Mouse (Mus musculus) layer of hippocampus, adult 2 months (tissue): Measurements from ENCODE around the gene Pa2g4. TPM values are rescaled to one million over a fixed set of nuclear protein-coding genes. Genes with fewer than 3 reads are reported as not detected.
"Not testable (repeated sequence)": the region's sequence is repeated elsewhere in the genome, so short reads cannot be mapped to it uniquely, and the experiment has no call there.

Experiments
- DNase-seq, 2 experiments: peaks; one replicate each; pipeline ENCODE4 v3.0.0; 2022; ENCODE audit warnings: low spot score in 2 of 2
- H3K27ac ChIP-seq: fragments of 200-600 bp; 2 replicates; pipeline ENCODE4 v1.8.1; 2022
- H3K4me3 ChIP-seq: fragments of 200-600 bp; 2 replicates; pipeline ENCODE4 v1.8.1; 2022; ENCODE audit warnings: mild to moderate bottlenecking
- CTCF ChIP-seq: fragments of 200-600 bp; conservative IDR thresholded peaks from 2 replicates; pipeline ENCODE4 v1.8.1; 2022; ENCODE audit warnings: antibody characterized with exemption, mild to moderate bottlenecking, moderate library complexity
- long read RNA-seq, 2 experiments: library from polyadenylated mRNA; stranded (forward); transcript quantifications; one replicate each; pipeline ENCODE4 v2.0.0; 2021; ENCODE audit warnings: borderline mapping rate in 2 of 2
- total RNA-seq, 2 experiments: library from RNA; stranded (reverse); gene quantifications; 2 replicates each; pipeline ENCODE4 v1.2.3; 2021

Pa2g4 gene
- 10 to 100 TPM; 61.4 to 64.4 TPM for total RNA-seq
- long read RNA-seq, experiment 1, transcript Pa2g4-201 (12 exons, 2,432 nt), result major isoform, 28 of 30 reads
- long read RNA-seq, experiment 1, partial matches to known transcripts, result 1 of 30 reads
- long read RNA-seq, experiment 1, other reads (novel, unspliced or antisense), result 1 of 30 reads
- long read RNA-seq, experiment 2, transcript Pa2g4-201 (12 exons, 2,432 nt), result major isoform, 36 of 43 reads
- long read RNA-seq, experiment 2, partial matches to known transcripts, result 4 of 43 reads
- long read RNA-seq, experiment 2, other reads (novel, unspliced or antisense), result 3 of 43 reads

DNA sequence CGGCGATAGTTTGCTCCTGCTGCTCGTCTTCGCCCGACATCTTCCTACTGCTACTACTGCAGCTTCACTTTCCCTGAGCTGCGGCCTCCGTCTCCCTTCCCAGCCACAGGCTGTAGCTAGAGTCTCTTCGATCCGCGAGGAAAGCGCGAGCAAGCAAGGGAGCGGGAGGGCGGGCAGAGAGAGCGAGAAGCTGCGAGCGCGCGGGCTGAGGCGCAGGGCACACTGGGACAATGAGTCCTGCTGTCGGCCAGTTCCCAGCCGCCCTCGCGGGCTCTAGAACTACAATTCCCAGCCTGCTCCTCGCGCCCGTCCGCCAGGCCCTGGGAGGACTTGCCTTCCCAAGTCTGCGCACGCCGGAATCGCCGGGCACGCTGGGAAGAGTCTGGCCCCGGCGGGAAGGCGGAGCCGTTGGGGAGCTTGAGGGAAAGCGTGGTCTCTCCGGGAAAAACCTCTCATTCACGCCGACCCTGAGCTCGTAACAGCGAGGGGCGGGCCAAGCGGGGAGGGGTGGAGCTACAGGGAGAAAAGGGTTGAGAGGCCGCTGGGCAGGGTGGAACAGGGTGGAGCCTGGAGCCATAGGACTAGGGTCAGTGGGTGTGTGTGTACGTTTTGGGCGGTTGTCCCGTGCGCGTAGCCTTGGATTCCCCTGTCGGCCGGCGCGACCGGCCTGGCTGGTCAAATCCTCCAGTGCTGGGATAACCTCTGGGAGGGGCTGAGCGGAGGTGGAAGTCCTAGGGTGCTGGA, at the start of gene Pa2g4:
Gene Pa2g4 (minus strand): TSS at position 200 of the 744 bp plus-strand sequence.
- 0 out of 2 replicates have a peak, but pooled peaks have one; percentile 8 for TF ChIP-seq CTCF
- peak within 1 kb of the TSS; percentile 93 for H3K27ac ChIP-seq
- DNase-seq, result peak; percentile 98 to 99
- peak within 1 kb of the TSS; percentile 76 for H3K4me3 ChIP-seq

- no peak overlapping the region for H3K4me3 ChIP-seq
- no peak for DNase-seq
- H3K27ac ChIP-seq, result no peak overlapping the region
- peak; percentile 36 for TF ChIP-seq CTCF
These were observed 49.1 kb upstream of the Pa2g4 start for GRCm38 (mm10) chr10:128614934-128615333.

DNA sequence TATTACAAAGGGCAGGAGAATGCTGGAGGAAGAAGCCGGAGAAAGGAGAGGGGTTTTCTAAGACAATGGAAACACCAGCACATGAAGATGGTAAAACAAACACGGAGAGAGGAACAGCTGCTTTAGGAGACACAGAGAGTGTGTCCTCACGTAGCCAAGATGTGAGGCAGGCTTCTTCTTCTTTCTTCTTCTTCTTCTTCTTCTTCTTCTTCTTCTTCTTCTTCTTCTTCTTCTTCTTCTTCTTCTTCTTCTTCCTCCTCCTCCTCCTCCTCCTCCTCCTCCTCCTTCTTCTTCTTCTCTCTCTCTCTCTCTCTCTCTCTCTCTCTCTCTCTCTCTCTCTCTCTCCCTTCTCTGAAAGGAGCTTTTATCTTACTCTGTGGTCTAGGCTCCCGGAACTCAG, 48.0 kb upstream of the Pa2g4 start:
- not testable (repeated sequence) for H3K4me3 ChIP-seq, DNase-seq, H3K27ac ChIP-seq

GRCm38 (mm10) chr10:128613154-128613440, 47.3 kb upstream of the Pa2g4 start:
- no peak overlapping the region for H3K27ac ChIP-seq
- TF ChIP-seq CTCF, result no peak
- no peak for DNase-seq
- H3K4me3 ChIP-seq, result no peak overlapping the region

GRCm38 (mm10) chr10:128612433-128613153, 46.8 kb upstream of the Pa2g4 start:
- Histone ChIP-seq H3K27ac (no peak overlapping the region), H3K4me3 (no peak overlapping the region)
- peak; percentile 96 for TF ChIP-seq CTCF
- DNase-seq, result peak; percentile 69 to 82

GRCm38 (mm10) chr10:128606483-128606882, 40.7 kb upstream of the Pa2g4 start:
- H3K27ac ChIP-seq, result no peak overlapping the region
- no peak for TF ChIP-seq CTCF
- no peak overlapping the region for H3K4me3 ChIP-seq
- no peak for DNase-seq

DNA sequence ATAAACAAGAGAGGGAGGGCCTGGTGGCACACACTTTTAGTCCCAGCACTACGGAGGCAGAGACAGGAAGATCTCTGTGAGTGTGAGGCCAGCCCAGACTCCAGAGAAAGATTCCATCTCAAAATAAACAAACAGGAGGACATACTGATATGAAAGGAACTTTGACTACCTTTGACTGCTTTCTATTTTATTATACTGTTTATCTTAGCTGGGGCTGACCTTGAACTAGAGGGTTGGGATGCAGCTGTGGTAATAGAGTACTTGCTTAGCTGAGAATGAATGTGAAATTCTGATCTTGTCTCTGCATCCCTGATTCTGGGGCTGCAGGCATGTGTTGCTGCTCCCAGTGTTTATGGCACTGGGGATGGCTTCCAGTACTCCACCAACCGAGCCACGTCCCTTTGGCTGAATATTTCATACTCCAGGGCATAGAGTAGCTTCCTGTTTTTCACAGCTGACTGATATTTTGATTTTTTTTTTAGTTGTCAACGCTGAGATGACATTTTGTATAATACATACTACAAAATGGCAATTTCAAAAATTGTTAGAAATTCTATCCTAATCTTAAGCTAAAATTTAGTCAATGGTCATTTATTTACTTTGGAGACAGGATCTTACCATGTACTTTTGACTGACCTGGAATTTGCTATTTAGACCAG, 36.8 kb upstream of the Pa2g4 start:
- TF ChIP-seq CTCF, result no peak
- no peak for DNase-seq
- H3K27ac ChIP-seq, result no peak overlapping the region
- H3K4me3 ChIP-seq, result no peak overlapping the region

DNA sequence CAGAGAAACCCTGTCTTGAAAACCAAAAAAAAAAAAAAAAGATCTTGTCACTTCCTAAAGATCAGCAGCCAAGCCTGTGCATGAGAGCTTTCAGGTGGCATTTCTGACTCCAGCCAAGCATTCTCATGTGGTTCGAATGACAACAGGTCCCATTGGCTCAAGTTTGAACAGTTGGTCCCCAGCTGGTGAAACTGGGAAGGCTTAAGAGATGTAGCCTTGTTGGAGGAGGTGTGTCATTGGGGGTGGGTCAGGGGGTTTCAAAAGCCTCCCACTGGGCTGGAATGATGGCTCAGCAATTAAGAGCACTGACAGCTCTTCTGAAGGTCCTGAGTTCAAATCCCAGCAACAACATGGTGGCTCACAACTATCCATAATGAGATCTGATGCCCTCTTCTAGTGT, 35.7 kb upstream of the Pa2g4 start:
- DNase-seq, result no peak
- TF ChIP-seq CTCF, result no peak
- Histone ChIP-seq H3K27ac (no peak overlapping the region), H3K4me3 (no peak overlapping the region)

- TF ChIP-seq CTCF, result no peak
- Histone ChIP-seq H3K4me3 (no peak overlapping the region), H3K27ac (no peak overlapping the region)
- no peak for DNase-seq
These were observed 32.7 kb upstream of the Pa2g4 start for GRCm38 (mm10) chr10:128598476-128598875.

DNA sequence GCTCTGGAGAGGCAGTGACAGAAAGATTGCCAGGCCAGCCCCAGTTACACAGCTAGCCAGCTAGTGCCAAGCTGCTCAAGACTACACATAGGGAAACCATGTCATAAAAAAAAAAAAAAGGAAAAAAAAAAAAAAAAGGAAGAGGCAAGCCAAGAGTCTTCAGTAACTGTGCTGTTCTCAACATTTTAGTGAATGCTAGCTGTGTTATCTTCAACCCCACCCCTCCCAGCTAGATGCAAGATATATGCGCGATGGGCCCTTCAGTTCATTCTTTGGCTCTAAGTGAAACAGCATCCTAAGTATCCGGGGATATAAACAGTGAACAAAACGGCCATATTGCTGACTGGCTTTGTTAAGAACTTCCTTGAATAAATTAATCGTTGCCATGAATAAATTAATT, 27.0 kb upstream of the Pa2g4 start:
- DNase-seq, result no peak
- Histone ChIP-seq H3K27ac (no peak overlapping the region), H3K4me3 (no peak overlapping the region)
- TF ChIP-seq CTCF, result no peak

DNA sequence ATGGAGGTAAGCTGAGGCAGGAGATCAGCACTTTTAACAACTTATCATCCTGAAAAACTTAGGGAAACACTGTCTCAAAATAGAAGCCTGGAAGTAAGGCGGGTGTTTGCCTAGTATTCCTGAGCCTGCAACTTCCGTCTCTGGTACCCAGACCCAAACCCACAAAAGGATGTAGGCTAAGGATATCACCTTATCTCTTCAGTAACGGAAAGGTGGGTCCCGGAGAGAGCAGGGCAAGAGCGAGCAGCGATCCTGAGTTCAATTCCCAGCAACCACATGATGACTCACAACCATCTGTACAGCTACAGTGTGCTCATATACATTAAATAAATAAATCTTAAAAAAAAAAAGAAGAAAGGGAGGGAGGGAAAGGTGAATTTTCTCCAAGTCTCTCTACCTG, 25.6 kb upstream of the Pa2g4 start:
- no peak overlapping the region for H3K27ac ChIP-seq
- H3K4me3 ChIP-seq, result no peak overlapping the region
- TF ChIP-seq CTCF, result no peak
- DNase-seq, result no peak

GRCm38 (mm10) chr10:128590193-128590690, 24.5 kb upstream of the Pa2g4 start:
- DNase-seq, result peak in 1 of 2 experiments; percentile 55
- TF ChIP-seq CTCF, result peak; percentile 88
- Histone ChIP-seq H3K27ac (peak overlapping the region; percentile 25; the same call in 1 of the 2 replicates), H3K4me3 (peak overlapping the region; percentile 65)
